Mouse (Mus musculus) adrenal gland, postnatal 25 days (tissue): Measurements from ENCODE around the gene 1700069L16Rik. TPM values are rescaled to one million over a fixed set of nuclear protein-coding genes. Genes with fewer than 3 reads are reported as not detected.

Experiments used
- DNase-seq: peaks from one replicate; pipeline ENCODE4 v3.0.0; 2021; ENCODE audit warnings: mixed read lengths
- long read RNA-seq: library from polyadenylated mRNA; stranded (forward); transcript quantifications from one replicate; pipeline ENCODE4 v2.0.0, GENCODE M21; 2021
- total RNA-seq: library from RNA; stranded (reverse); gene quantifications from 2 replicates; pipeline ENCODE4 v1.2.3, GENCODE M21; 2021

1700069L16Rik gene
- not detected in 2 replicates for total RNA-seq
- long read RNA-seq = 0 reads

DNA sequence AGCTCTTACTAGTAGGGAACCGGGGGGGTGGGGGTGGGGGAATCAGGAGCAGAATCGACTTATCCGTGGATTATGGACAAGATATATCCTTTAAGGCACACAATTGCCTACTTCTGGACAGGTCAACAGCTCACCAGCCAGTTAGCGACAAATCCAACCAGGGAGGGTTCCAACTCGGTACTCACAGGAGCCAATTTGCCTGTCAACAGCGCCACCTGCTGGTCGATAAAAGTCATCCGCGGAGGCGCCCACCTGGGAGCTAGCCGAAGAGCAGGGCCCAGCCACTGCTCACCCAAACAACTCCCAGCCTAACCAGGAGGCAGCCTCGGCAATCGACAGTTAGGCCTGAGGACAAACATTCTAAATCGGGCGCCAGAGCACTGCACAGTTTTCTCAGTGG lies at the start of gene 1700069L16Rik:
Gene 1700069L16Rik (minus strand): TSS at position 327 of the 400 bp plus-strand sequence.
- peak; percentile 80 for DNase-seq

DNA sequence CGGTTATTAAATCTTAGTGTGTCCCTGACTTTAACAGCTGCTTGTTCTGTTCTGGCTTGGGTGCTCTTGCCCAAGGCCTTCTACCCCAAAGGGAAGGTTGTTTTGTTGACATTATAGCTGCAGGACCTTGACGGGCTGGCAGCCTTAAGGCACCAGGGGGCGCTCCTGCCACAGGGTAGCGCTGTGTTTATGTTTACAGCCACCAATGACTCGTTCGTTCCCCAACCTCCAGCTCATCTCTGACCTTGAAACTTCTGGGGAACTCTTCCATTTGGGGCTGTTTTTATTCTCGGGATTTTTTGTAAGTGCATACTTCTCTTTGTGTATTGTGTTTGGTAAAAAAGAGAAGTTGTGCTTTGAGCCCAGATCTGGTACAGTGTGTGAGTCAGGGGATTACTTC lies 49.1 kb upstream of the 1700069L16Rik start:
- peak; percentile 95 for DNase-seq

DNA sequence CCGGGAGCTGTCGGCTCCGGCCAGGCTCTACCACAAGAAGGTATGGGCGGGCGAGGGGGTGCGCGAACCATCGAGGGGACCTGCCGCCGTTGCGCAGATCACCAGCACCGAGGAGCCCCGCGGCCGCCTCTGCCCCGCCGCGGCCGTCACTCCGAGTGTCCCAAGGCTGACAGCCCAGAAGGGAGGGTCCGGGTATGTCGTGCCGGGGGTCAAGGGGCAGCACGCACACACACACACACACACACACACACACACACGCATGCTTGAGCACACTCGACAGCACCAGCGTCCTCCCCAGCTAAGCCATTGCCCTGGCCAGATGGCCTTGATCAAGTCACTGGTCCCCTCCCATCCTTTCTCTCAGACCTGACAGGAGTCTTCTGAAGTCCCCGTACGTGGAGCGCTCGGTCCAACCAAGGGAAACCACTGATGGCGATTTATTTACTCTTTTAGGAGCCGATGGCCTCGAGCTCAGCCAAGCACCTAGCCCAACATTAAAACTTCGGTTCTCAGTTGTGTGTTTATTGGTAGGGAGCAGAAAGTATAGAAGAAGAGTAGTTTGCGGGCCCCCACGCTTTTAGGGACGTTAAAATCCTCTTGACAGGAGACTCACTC lies 48.4 kb upstream of the 1700069L16Rik start:
- DNase-seq = no peak

DNA sequence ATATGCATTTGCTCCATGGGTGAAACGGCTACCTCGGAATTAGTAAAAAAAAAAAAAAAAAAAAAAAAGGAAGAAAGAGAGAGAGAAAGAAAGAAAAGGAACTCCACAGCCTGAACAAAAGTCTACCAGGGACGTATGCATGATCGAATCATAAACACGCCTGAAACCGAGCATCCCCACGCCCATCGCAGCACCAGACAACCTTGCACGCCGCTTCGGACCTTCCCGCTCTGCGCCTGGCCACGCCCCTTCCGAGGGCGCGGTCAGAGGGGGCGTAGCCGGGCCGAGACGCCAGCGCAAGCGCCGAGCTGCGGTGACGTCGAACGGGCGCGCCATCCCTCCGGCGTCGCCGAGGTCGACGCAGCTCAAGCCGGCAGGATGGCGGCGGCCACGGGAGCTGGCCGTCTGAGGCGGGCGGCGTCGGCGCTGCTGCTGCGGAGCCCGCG lies 47.9 kb upstream of the 1700069L16Rik start, which contains the start of the genes Sart3 and Iscu:
Gene Sart3 (minus strand): TSS at position 61 of the 446 bp plus-strand sequence.
Gene Iscu (plus strand): TSS at position 299 of the 446 bp plus-strand sequence.
- DNase-seq = peak; percentile 96

- peak; percentile 79 for DNase-seq
Observed at GRCm38 (mm10) chr5:113771213-113772162, 46.9 kb upstream of the 1700069L16Rik start.

DNA sequence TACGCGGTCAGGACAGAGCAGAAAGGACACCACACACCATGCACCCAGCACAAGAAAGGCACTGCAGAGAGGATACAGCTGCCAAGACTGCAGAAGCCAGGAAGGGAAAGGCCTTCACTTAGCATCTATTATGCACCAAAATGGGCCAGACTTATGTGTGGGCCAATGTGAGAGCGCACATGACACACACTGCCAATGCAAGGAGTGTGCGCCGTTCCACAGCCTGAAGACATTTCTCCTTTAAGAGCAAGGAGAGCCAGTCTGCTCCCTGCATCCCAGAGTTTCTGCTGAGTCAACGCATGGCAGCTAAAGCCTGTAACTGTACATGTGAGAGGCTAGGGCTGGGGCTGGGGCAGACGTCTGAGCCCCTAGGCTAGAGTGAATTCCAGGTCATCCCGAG lies 44.2 kb upstream of the 1700069L16Rik start:
- no peak for DNase-seq

- peak; percentile 23 for DNase-seq
Observed at GRCm38 (mm10) chr5:113765641-113766526, 41.3 kb upstream of the 1700069L16Rik start.

- no peak for DNase-seq
Observed at GRCm38 (mm10) chr5:113764426-113764825, 39.9 kb upstream of the 1700069L16Rik start.

- no peak for DNase-seq
Observed at GRCm38 (mm10) chr5:113761585-113761984, 37.0 kb upstream of the 1700069L16Rik start.

DNA sequence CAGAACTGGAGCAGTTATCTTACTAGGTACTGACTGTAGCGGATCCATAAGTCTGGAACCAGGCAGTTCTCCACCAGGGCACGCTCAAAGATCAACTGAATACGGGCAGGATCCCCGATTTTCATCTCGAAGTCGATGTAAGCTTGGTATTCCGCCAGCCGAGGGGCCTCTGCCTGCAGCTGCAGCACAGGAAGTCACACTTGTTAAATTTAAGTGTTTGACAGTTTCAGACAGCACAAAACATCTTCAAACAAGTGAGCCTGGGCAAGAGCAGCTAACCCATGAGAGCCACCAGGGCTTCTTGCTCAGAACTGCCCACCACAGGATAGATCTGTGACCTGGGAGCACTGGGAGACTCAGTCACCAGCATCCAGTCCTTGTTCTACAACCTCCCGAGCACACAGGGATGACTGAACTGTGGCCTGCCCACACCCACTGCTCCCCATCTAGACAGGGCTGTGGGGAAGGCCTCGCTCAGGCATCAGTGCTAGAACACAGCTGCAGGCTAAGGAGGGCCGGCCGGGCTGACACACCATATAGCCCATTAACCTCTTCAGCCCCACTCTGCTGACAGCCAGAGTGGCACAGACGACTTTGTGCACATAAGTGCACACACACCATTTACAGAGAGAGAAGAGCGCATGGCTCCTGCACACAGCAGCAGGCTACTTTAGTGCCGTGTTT lies 30.9 kb upstream of the 1700069L16Rik start:
- DNase-seq = no peak

DNA sequence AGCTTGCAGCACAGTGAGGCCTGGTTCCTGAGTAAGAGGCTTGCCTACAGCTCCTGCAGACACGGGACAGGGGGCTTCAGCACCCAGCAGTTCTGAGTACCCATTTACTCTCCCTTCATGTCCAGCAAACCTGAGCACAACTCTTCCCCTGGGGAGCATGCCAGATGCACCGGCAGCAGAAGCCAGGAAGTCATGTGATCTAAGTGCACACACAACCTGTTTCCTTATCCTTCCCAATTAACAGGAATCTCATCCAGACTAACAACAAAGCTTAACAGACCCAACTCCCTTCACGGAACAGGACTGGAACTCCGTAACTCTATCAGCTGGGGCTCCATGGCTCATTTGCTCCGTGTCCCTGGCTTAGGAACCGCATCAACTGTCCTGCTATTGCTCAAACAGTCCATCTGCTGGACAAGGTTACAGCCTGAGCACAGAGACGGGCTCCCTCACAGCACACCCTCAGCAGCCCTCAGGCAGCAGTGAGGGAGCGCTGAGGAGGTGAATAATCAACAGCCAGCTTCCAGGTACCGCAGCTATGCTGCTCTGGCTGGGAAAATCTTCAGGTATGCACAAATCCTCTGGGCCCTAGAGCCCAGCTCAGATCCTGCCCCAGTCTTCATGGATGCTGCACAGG lies 27.1 kb upstream of the 1700069L16Rik start:
- no peak for DNase-seq

DNA sequence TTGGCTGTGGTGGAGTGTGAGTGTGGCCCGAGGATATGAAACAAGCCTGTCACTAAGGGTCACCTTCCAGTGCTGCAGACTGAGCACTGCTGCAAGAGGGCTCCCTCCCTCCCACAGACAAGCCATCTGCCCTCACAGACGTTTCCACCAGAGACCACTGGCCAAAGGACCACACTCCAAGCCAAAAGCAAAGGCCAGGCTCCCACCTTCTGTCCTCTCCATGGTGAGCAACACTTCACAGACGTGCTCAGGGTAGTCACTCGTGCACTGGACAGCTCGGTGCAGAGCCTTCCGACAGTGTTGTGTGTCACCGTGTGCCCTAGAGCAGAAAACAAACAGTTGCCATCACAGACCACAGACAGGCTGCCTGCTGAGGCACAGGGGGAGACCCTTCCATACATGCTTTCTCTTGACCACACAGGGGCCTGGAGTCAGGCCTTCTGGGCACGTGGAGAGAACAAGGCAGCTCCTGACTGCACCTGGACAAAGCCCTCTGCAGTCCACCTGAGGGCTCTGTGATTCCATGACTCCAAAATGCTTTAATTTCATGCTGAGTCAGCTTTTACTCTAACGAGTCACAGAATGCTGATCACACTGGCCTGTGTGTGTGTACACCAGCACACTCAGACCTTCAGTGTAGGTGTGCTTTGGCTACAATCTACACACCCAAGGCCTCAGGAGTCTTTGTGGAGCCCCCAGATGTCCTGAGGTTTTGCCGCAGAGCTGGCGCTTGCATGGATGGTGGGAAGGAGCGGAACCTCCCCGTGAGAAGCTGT lies 24.2 kb upstream of the 1700069L16Rik start:
- DNase-seq = no peak

DNA sequence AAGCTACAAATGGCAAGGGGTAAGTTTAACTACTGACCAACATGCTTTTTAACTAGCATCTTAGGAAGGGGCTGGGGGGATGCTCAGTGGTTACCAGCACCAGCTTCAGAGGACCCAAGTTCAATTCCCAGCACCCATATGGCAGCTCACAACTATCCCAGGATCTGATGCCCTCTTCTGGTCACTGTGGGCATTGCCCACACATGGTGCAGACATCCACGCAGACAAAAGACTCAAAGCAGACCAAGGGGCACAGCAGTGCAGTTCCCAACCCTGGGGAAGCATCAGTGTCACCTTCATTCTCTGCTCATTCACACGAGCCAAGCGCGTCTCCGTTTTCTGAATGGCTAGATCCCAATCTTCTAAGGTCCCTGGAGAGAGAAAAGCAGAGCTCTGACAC lies 23.1 kb upstream of the 1700069L16Rik start:
- no peak for DNase-seq

DNA sequence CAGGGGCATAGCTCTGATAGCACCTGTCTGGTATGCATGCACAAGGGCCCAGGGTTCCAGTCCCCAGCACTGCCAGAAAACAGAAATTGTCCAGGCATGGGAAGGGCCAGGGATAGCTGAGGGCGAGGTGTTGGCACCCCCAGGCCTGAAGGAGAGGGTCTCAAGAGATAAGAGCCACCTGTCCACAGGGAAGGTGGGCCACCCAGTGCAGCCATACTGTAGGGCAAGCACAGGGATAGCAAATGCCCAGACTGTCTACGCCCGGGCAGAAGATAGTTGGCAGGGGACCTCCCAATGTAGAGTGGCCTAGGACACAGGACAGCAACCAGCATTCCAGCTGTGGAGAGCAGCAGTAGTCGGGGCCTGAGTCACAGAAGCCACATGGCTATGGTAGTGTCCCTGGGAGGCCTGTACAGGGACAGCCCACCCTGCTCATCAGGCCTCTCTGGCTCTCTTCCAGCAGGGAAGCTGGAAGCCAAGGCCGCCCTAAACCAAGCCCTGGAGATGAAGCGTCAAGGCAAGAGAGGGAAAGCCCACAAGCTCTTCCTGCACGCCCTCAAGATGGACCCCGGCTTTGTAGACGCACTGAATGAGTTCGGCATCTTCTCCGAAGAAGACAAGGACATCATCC lies 13.2 kb upstream of the 1700069L16Rik start:
- no peak for DNase-seq

GRCm38 (mm10) chr5:113736522-113737164 lies 12.1 kb upstream of the 1700069L16Rik start:
- no peak for DNase-seq

DNA sequence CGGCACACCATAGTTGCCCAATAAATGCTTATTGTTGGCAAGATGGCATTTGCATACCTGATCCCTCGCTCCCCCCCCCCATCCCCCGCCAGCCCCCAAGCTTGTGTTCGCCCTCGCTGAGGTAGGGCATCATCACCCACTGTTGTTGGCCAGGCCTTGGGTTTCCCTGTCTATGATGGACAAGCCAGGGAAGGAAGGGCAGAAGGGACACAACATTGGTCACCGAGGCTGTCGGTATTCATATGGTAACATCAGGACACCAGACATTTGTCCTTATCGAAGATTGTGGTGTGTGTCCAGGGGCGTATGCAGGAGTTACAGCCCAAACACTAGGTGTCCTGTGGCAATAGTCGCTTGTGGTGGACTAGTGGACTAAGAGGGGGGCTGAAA lies 11.5 kb upstream of the 1700069L16Rik start:
- DNase-seq = no peak

GRCm38 (mm10) chr5:113735345-113736112 lies 11.0 kb upstream of the 1700069L16Rik start, which contains the start of gene Ficd:
TSS of gene Ficd (plus strand) at chr5:113735803.
- peak; percentile 94 for DNase-seq

- no peak for DNase-seq
Observed at GRCm38 (mm10) chr5:113735023-113735344, 10.4 kb upstream of the 1700069L16Rik start.
